Mouse (Mus musculus) neural tube, embryonic 10.5 days (tissue): Measurements from ENCODE around the gene Cdc42ep2.

Experiments
- DNase-seq: peaks from one replicate; pipeline ENCODE4 v3.0.0-alpha.2; 2017; ENCODE audit warnings: low spot score; ENCODE audit errors: extremely low spot score

Gene Cdc42ep2

DNA sequence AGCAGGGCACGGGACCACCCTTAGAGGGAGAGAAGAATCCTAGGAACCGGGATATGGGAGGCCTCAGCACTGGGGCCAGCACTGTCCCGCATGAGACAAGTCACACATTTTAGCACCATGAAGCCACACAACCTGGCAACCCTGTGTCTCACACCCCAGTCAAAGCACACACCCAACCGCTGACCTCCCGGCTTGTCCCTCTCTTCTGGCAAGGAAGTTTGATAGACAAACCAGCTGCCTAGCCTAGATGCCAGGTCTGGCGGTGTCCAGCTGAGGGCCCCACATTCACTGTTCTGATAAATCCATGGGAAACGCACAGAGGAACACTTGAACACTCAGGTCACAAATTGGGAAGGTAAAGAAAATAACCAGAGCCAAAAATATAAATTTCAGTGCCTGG lies 18.0 kb upstream of the Cdc42ep2 start:
- no peak for DNase-seq

- DNase-seq = no peak
Observed at GRCm38 (mm10) chr19:5940656-5941055, 16.0 kb upstream of the Cdc42ep2 start.

- DNase-seq = no peak
Observed at GRCm38 (mm10) chr19:5940173-5940572, 15.6 kb upstream of the Cdc42ep2 start.

- no peak for DNase-seq
Observed at GRCm38 (mm10) chr19:5939715-5940114, 15.1 kb upstream of the Cdc42ep2 start.

DNA sequence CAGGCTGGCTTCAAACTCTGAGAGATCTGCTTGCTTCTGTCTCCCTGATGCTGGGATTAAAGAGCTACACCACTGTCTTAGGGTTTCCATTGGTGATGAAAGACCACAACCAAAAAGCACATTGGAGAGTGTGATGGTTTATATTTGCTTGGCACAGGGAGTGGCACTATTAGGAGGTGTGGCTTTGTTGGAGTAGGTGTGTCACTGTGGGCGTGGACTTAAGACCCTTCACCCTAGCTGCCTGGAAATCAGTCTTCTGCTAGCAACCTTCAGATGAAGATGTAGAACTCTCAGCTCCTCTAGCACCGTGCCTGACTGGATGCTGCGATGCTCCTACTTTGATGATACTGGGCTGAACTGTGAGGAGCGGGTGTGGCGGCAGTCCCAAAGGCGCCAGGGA lies 13.9 kb upstream of the Cdc42ep2 start:
- DNase-seq = no peak

- no peak for DNase-seq
Observed at GRCm38 (mm10) chr19:5937836-5938406, 13.3 kb upstream of the Cdc42ep2 start.

- no peak for DNase-seq
Observed at GRCm38 (mm10) chr19:5937095-5937835, 12.6 kb upstream of the Cdc42ep2 start.

DNA sequence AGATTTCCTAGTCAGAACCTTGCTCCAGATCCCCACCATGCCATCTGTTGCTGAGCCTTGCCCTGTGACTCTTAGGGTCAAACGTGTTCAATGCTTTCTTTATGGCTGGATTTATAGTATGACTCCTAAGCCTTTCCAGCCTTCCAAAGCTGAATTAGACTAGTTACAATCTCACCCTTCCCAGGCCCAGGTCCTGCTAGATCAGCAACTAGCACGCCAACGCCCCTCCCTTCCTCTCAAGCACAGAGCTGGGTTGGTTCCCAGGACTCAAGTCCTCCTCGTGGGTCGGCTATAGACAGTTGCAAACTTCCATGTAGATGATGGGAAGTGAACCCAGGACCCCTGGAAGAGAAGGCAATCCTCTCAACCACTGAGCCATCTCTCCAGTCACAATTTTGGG lies 11.1 kb upstream of the Cdc42ep2 start:
- DNase-seq = no peak

DNA sequence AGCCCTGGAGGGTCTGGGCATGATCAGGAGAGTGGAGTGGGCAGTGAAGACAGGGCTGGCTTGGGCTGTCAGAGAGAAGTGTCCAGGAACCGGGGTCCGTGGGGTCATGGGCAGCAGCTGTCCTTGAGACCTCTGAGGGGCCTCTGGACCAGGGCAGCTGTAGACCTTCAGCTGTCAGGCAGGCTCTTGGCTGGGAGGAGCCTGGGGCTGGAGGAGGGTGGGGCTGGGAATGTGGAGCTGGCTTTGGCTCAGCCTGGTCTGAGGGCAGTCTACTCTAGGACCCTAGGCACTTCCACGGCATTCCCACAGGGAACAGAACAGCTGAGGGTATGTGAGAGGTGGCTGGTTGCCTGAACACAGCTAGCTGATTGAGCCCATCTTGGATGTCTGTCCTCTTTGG lies 10.7 kb upstream of the Cdc42ep2 start:
- no peak for DNase-seq

DNA sequence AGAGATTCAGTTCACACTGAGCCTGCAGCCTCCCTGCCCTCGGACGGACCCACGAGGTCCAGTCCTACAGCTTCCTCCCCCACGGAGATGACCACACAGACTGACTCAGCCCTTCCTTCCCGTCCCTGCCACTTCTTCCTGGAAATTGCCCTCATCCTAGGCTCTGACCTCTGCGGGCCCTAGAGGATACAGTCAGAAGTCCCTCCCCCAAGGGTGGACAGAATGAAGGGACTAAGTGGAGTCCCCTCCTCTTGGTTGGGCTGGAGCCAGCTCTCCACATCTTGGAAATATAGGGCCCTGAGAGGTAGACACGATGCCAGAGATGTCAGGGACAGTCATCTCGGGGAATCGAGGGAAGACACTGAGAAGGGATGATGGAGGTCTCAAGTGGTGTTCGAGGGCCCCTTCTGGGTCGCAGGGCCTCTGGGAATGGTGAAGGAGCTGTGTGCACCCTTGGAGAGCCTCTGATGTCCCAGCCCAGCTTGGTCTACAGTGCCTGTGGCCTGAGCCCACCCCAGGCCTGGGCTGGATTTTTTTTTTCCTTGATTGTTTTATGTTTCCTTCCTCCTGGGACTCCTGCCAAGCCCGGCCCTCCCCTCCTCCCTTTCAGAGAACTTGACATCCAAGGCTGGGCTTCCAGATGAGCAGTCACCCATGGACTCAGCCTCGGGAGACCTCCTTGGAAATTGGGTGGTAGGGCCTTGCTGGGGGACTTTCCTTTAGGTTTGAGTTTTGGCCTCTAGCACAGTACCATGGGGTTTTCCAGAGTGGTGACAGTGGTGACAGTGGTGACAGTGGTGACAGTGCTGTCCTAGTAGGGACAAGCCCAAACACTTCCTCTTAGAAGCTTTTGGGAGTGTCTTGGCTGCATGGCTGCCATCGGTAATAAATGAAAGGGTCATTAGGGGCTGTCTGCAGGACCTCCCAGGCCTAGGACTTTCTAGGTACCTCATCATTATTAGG lies 5.3 kb upstream of the Cdc42ep2 start:
- DNase-seq = no peak

GRCm38 (mm10) chr19:5928546-5928945 lies 3.9 kb upstream of the Cdc42ep2 start:
- DNase-seq = no peak

- DNase-seq = no peak
Observed at GRCm38 (mm10) chr19:5928104-5928503, 3.5 kb upstream of the Cdc42ep2 start.

GRCm38 (mm10) chr19:5927532-5927931 lies 2.9 kb upstream of the Cdc42ep2 start:
- no peak for DNase-seq

- DNase-seq = no peak
Observed at GRCm38 (mm10) chr19:5927026-5927425, 2.4 kb upstream of the Cdc42ep2 start.

GRCm38 (mm10) chr19:5925311-5925855 lies 767 bp upstream of the Cdc42ep2 start:
- no peak for DNase-seq

GRCm38 (mm10) chr19:5923990-5924712 lies 465 bp downstream of the Cdc42ep2 start:
- DNase-seq = peak; percentile 90

DNA sequence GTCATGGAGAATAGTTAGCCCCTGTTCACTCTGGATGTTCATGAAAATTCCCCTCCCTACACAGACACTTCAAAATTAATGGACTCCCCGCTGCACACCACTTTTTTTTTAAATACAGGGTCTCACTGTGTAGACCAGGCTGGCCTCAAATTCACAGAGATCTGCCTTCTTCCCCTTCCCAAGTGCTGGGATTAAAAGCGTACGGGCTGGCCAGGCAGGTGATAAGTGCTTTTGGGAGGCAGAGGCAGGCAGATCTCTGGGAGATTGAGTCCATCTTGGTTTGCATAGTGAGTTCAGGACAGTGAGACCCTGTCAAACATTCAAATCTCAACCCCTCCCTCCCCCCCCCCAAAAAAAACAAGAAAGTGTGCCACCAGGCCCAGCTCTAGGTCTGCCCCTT lies 1.7 kb downstream of the Cdc42ep2 start:
- DNase-seq = no peak

DNA sequence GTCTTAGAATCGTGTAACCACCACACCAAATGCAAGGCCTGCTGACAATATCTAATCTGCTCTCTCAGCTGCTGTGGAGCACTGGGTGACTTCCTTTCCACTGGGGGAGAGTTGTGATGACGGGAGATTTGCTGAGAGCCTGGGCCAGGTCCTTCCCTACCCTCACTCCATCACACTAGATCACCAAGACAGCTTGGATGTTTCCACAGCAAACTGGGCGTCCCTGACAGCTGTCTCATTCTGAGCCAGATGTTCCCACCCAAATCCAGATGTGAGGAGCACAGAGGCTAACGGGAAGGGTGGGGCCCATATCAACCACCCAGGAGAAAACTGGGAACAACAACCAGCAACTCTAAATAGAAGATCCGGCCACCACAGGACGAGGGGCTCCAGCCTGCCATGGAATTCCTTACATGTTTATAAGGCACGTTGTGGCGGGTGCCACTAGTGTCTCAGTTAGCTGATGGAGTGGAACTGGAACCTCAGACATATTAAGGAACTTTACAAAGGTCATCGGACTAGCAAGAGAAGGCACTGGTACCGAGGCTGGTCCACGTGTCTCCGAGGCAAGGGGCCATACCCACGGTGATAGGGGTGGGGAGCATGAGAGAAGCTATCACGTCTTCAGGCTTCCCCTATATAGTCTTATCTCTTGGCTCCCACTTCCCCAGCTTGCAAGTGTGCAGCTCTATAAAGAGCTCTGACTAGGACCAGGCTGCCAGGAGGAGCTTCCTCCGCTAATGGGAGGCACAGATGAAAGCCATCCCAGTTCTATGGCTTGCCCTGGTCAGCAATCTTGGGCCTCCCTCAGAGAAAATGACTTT lies 2.3 kb downstream of the Cdc42ep2 start:
- no peak for DNase-seq

- DNase-seq = no peak
Observed at GRCm38 (mm10) chr19:5921715-5922114, 2.9 kb downstream of the Cdc42ep2 start.

DNA sequence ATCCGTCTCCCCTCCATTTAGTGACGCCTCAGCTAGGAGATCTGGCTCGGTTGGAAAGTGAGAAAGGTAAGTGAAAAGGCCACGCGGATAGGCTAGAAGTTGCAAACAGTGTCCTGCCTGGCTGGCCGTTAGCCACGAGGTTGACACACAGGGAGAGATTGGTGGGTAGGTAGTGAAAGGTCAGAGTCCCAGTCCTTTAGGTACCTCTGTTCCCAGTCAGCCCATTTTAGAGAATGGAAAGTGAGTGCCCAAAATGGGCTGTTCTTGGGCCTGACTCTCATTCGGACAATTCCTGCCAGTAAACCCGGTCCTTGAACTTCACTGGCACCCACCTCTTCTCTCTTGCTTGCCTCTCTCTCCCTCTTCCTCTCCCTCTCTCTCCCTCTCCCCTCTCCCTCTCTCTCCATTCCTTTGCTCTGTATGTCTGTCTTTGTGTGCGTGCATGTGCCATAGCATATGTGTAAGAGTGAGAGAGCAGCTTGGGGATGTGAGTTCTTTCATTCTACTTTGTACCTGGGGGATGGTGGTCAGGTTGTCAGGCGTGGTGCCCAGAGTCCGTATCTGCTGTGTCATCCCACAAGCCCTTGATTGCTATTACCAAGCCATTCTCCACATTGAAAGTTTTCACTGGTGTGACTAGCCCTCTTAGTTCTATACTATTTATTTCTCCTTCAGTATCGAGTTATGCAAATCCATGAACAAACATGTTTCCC lies 11.5 kb downstream of the Cdc42ep2 start, which contains the start of gene Dpf2:
Gene Dpf2, minus strand, starts transcription at position 4 of the 713 bp plus-strand sequence.
- no peak for DNase-seq
